ENCODE assay signal across 8 mouse cellular contexts in the genomic region with DNA sequence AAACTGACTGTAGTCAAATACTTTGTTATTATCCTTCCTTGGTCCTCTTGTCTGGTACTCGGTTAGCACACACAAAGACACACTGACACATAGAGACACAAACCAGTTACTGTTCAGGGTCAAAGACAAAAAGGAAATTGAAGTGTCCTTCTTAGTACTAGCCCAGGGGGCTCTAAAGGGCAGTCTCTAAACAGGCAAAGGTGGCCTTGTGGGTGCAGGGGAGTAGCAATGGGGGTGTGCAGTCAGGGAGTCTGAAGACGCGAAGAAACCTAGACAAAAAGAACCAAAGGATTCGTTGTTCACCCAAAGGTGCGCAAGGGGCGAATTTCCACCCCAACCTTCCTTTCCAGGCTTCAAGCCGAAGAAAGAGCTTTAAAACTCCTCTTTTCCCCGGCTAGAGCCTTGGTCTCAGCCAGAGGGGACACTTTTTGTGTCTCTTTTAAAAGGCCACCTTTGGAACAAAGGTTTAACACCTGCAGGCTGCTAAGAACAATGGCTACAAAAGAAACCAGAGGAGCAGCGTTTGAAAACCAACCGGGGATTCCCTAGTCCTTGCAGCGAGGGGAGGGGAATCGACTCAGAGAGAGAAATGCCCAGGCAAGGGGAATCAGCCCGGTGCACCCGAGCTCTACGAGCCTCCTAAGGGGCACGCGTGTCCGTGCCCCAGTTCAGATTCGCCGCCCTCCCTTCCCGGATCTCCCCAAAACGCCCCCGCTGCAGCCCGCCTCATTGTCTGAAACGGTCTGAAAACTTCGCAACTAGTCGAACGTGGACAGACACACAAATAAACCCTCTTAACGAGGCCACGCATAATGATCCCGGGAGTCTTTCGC. TPM values are rescaled to one million over a fixed set of nuclear protein-coding genes. Genes with fewer than 3 reads are reported as not detected.
DNase-seq lines count a peak whose midpoint lies in the region; ATAC-seq lines count a peak whose summit lies in the region.

No protein-coding gene starts in this region.

- peak overlapping the region; percentile 85 for H3K4me3 ChIP-seq in forebrain, embryonic 16.5 days (replicated peaks; ENCODE audit: low read length)
- peak overlapping the region; percentile 85 for H3K4me3 ChIP-seq in hindbrain, embryonic 16.5 days (ENCODE audit: low read length)
- peak overlapping the region; percentile 67 for H3K4me3 ChIP-seq in liver, embryonic 11.5 days (ENCODE audit: low read depth, low read length)
- H3K4me3 ChIP-seq in neural tube, embryonic 11.5 days (ENCODE audit: low read depth, low read length), result peak overlapping the region; percentile 90

- ATAC-seq in forebrain, embryonic 16.5 days, result no peak
- ATAC-seq in hindbrain, embryonic 16.5 days, result no peak
- ATAC-seq in liver, embryonic 11.5 days (replicated peaks; ENCODE audit: low FRiP score), result no peak
- no peak for ATAC-seq in neural tube, embryonic 11.5 days (ENCODE audit: insufficient read depth, low FRiP score, low TSS enrichment)

- WGBS in forebrain, embryonic 16.5 days, result under 1% methylated on average over 32 of the region's 32 CpGs
- WGBS in hindbrain, embryonic 16.5 days, result under 1% methylated on average over 32 of the region's 32 CpGs
- 2% methylated on average over 32 of the region's 32 CpGs for WGBS in liver, embryonic 11.5 days
- under 1% methylated on average over 32 of the region's 32 CpGs for WGBS in neural tube, embryonic 11.5 days

- H3K9me3 ChIP-seq in forebrain, embryonic 16.5 days (ENCODE audit: control insufficient read depth, low read length), result no peaks in the 10 kb centered on the region
- no peaks in the 10 kb centered on the region for H3K9me3 ChIP-seq in hindbrain, embryonic 16.5 days (ENCODE audit: control insufficient read depth, low read length)
- H3K9me3 ChIP-seq in liver, embryonic 11.5 days (ENCODE audit: control insufficient read depth, low read length), result no peaks in the 10 kb centered on the region
- H3K9me3 ChIP-seq in neural tube, embryonic 11.5 days (ENCODE audit: control insufficient read depth, low read length), result no peaks in the 10 kb centered on the region

- H3K27me3 ChIP-seq in forebrain, embryonic 16.5 days (replicated peaks; ENCODE audit: control insufficient read depth, insufficient read depth, low read length), result no peaks in the 10 kb centered on the region
- H3K27me3 ChIP-seq in hindbrain, embryonic 16.5 days (replicated peaks; ENCODE audit: control insufficient read depth, insufficient read depth, low read length), result no peaks in the 10 kb centered on the region
- H3K27me3 ChIP-seq in liver, embryonic 11.5 days (replicated peaks; ENCODE audit: control insufficient read depth, insufficient read depth, low read length), result peaks cover 39% of the 10 kb centered on the region
- no peaks in the 10 kb centered on the region for H3K27me3 ChIP-seq in neural tube, embryonic 11.5 days (ENCODE audit: control insufficient read depth, insufficient read depth, low read length)

- peak overlapping the region; percentile 96 for H3K27ac ChIP-seq in forebrain, embryonic 16.5 days (ENCODE audit: low read length)
- H3K27ac ChIP-seq in hindbrain, embryonic 16.5 days (ENCODE audit: low read depth, low read length), result peak overlapping the region; percentile 99
- H3K27ac ChIP-seq in liver, embryonic 11.5 days (ENCODE audit: low read depth, low read length), result no peak overlapping the region
- H3K27ac ChIP-seq in neural tube, embryonic 11.5 days (ENCODE audit: low read depth, low read length), result peak overlapping the region; percentile 91

- H3K4me2 ChIP-seq in forebrain, embryonic 16.5 days (ENCODE audit: low read length), result peak overlapping the region; percentile 71
- H3K4me2 ChIP-seq in hindbrain, embryonic 16.5 days (ENCODE audit: low read length), result peak overlapping the region; percentile 78
- peak overlapping the region; percentile 93 for H3K4me2 ChIP-seq in liver, embryonic 11.5 days
- peak overlapping the region; percentile 68 for H3K4me2 ChIP-seq in neural tube, embryonic 11.5 days (ENCODE audit: low read depth)

- H3K9ac ChIP-seq in forebrain, embryonic 16.5 days (replicated peaks; ENCODE audit: low read depth, low read length), result peak overlapping the region; percentile 96
- peak overlapping the region; percentile 95 for H3K9ac ChIP-seq in hindbrain, embryonic 16.5 days (ENCODE audit: low read depth, low read length)
- H3K9ac ChIP-seq in liver, embryonic 11.5 days (ENCODE audit: low read depth, low read length), result peak overlapping the region; percentile 67
- H3K9ac ChIP-seq in neural tube, embryonic 11.5 days (ENCODE audit: low read length), result peak overlapping the region; percentile 98

- peaks cover 28% of the 10 kb centered on the region for H3K4me1 ChIP-seq in forebrain, embryonic 16.5 days (replicated peaks; ENCODE audit: control insufficient read depth, insufficient read depth, low read length)
- H3K4me1 ChIP-seq in hindbrain, embryonic 16.5 days (ENCODE audit: control insufficient read depth, insufficient read depth, low read depth, low read length), result peaks cover 22% of the 10 kb centered on the region
- H3K4me1 ChIP-seq in liver, embryonic 11.5 days (replicated peaks; ENCODE audit: control insufficient read depth, insufficient read depth, low read length), result no peaks in the 10 kb centered on the region
- H3K4me1 ChIP-seq in neural tube, embryonic 11.5 days (ENCODE audit: control insufficient read depth, insufficient read depth, low read length), result peaks cover 8% of the 10 kb centered on the region; the same call in 1 of the 2 replicates

- no peaks in the 10 kb centered on the region for H3K36me3 ChIP-seq in forebrain, embryonic 16.5 days (ENCODE audit: control insufficient read depth, insufficient read depth)
- no peaks in the 10 kb centered on the region for H3K36me3 ChIP-seq in hindbrain, embryonic 16.5 days (ENCODE audit: control insufficient read depth, insufficient read depth, low read length)
- no peaks in the 10 kb centered on the region for H3K36me3 ChIP-seq in liver, embryonic 11.5 days (ENCODE audit: control insufficient read depth, insufficient read depth, low read length)
- H3K36me3 ChIP-seq in neural tube, embryonic 11.5 days (ENCODE audit: control insufficient read depth, insufficient read depth, low read length), result no peaks in the 10 kb centered on the region

- DNase-seq in cerebellum, postnatal 14 days, result peak; percentile 21 to 35
- no peak for DNase-seq in cerebellum, adult 8-10 months
- peak; percentile 54 for DNase-seq in adrenal gland, adult 2 months
- DNase-seq in liver, embryonic 11.5 days (ENCODE audit: low spot score), result peak; percentile 39
- DNase-seq in neural tube, embryonic 11.5 days (ENCODE audit: low spot score), result peak; percentile 59
- DNase-seq in testis, postnatal 14 days (ENCODE audit: low spot score), result peak; percentile 27

RNA-seq across cellular contexts. Expression of a gene that starts 2.3 kb away (rescaled TPM):
- 10 to 100 TPM; 10.7 to 16.3 TPM for total RNA-seq in adrenal gland, adult 2 months (2021)
- 8.8 and 10.5 TPM in 2 replicates for polyA plus RNA-seq in adrenal gland, adult 2 months (2012; rRNA removed)
- 107 and 112 TPM in 2 replicates for polyA plus RNA-seq in forebrain, embryonic 16.5 days (2015; fragmentation: Nextera tagmentation; extraction: Ambion mirVana)
- polyA plus RNA-seq in hindbrain, embryonic 16.5 days (2015; fragmentation: Nextera tagmentation; extraction: Ambion mirVana), result 124 and 142 TPM in 2 replicates
- 6.4 and 9.4 TPM in 2 replicates for polyA plus RNA-seq in liver, embryonic 11.5 days (2014; fragmentation: Nextera tagmentation; extraction: Ambion mirVana)
- polyA plus RNA-seq in neural tube, embryonic 11.5 days (2014; fragmentation: Nextera tagmentation; extraction: Ambion mirVana), result 79.8 and 80.4 TPM in 2 replicates
